Mouse (Mus musculus) left cerebral cortex, adult 11 months (tissue): ENCODE data around the gene Tnfsf13.
A peak's percentile ranks its signal among the peaks of the same experiment; 100 is the strongest.
"Not testable (repeated sequence)": the region's sequence is repeated elsewhere in the genome, so short reads cannot be mapped to it uniquely, and the experiment has no call there.

Experiments used
- DNase-seq: peaks from one replicate; pipeline ENCODE4 v3.0.0; 2022; ENCODE audit warnings: low spot score

Tnfsf13 gene

GRCm38 (mm10) chr11:69703814-69704612, 18.4 kb upstream of the Tnfsf13 start:
- DNase-seq: no peak

DNA sequence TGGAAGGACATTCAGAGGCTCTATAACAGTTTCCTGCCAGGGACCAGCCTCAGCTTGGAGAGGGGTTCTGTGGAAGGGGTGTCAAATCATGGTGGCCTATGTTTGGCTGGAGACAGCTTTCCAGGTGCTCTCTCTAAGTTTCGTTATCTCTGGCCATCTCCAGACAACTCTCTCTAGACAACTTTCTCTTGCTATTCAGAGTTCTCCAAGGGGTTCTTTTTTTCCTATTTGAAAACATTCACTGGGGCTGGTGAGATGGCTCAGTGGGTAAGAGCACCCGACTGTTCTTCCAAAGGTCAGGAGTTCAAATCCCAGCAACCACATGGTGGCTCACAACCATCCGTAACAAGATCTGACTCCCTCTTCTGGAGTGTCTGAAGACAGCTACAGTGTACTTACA, 17.8 kb upstream of the Tnfsf13 start:
- not testable (repeated sequence) for DNase-seq

DNA sequence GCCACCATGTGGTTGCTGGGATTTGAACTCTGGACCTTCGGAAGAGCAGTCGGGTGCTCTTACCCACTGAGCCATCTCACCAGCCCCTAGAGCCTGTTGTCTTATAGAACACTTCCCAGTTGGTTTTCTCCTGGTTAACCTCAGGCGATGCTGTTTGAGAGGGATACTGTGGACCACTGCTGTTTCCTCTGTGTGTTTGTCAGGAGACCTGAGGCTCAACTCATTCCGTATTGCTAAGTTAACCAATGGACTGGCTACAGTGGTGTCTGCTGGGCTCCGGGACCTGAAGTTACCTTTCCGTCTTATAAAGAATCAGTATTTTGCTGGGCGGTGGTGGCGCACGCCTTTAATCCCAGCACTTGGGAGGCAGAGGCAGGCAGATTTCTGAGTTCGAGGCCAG, 17.3 kb upstream of the Tnfsf13 start:
- DNase-seq: not testable (repeated sequence)

DNA sequence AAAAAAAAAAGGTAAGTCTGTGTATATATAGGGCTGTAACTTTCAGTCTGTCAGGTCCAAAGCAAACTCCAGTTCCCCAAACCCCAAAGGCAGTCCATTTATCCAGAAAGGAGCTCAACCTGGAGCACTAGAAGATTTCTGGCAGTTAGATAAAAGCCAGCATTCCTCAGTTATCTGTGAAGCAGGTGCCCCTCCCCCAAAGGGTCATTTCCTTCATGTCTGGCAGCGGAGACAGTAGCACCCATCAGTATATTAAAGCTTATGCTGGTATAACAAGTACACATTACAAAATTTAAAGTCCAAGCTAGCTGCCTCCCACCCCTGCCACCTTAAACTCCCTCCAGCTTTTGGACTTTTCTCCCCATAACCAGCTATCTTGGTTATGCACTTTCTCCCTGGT, 14.0 kb upstream of the Tnfsf13 start:
- no peak for DNase-seq

DNA sequence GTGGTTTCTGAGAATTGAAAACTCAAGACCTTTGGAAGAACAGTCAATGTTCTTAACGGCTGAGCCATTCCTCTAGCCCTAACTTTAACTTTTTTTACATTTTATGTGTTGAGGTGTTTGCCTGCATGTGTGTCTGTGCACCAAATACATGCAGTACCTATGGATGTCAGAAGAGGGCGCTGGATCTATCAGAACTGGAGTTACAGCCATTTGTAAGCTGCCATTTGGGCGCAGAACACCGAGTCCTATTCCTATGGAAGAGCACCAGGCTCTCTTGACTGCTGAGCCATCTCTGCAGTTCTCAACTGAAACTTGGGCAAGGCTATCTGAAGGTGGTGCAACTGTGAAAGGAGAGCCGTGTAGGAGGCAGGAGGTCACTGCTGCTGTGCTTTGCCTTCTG, 13.0 kb upstream of the Tnfsf13 start:
- DNase-seq: no peak

DNA sequence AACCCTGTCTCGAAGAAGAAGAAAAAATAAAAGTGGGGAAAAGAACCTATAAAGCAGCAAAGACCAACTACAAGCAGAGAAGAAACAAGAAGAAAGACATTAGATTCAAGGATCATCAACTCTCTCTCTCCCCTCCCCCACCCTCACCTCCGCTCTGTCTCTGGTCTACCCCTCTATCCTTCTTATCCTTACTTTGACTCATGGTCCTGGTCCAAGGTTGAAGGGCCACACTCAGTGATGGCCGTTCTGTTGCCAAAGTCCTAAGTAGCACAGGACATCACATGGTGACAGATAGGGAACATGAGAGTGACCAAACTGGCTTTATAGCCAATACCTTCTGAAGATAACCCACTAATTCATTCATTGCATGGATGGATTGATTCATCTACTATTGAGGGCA, 11.8 kb upstream of the Tnfsf13 start:
- no peak for DNase-seq

GRCm38 (mm10) chr11:69695361-69696181, 10.0 kb upstream of the Tnfsf13 start, which contains the start of the genes Tnfsf12 and Tnfsfm13:
Gene Tnfsf12 (minus strand): TSS chr11:69695849.
Gene Tnfsfm13 (minus strand): TSS chr11:69696098.
- DNase-seq: no peak

DNA sequence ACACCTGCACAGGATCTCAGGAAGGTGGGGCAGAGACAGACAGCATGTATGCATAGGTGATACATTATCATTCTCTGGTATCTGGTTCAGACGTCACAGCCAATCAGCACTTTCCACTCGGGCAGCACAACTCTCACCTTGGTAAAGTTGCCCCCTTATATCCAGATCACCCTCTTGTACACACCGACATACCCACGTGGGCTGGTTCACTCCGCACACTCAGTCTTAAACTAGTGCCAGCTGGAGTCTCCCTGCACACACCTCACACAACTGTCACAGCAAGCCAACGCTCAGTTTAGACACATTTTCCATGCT, 9.4 kb upstream of the Tnfsf13 start:
- no peak for DNase-seq

- DNase-seq: no peak
Observed at GRCm38 (mm10) chr11:69693421-69693965, 7.9 kb upstream of the Tnfsf13 start.

DNA sequence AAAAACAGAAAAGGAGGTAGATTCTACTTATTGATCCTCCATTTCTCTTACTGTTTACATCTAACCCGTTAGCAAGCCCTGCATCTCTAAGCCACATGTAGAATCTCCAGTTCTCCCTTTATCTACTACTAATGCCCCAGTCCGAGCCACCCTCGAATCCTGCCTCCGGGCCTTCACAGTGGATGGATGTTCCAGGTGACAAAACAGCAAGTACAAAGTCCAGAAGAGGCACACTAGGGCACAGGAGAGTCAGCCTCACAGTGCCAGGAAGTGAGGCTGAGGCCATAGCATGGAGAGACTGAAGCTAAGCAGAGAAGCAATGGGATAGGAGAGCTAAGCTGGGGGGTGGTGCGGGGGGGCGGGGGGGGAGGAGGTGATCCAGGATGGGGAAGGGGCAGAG, 7.3 kb upstream of the Tnfsf13 start:
- no peak for DNase-seq

DNA sequence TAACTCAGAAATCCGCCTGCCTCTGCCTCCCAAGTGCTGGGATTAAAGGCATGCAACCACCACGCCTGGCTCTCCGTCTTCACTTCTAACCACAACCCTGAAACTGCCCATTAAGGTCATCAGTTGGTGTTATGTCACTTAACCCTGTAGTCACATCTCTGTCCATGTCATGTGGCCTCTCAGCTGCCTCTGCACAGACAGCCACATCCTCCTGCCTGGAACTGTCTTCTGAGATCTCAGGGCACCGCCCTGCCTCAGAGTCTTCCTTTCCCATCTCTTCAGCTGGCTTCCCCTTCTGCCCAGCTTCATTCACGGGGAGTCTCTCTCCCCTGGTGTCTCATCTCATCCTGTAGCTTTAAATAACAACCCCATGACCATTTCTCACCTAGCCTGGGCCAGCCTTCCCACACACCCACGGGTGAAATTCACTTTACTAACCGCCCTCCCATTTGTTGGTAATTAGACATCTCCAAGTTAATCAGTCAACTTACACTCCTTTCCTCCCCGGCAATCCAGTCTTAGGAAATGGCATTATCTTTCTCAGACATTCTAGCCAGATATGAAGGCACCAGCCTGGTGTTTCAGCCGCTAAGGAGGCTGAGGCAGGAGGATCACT, 6.7 kb upstream of the Tnfsf13 start:
- no peak for DNase-seq

DNA sequence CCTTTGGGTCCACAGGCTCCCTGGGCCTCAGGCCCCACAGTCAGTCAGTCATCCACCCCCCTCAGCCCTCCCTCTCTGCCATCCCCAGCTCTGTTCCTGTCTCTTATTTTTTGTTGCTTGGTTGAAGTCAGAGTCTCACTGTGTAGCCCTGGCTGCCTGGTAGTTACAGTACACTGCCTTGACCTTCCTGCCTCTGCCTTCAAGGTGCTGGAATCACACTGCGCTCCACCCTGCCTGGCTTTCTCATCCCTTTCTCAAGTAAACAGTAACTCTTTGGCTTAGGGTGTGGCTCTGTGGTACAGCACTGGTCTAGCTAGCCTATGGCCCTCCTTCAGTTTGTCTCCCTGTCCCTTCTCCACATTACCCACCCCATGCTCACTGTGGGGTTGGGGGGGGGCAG, 4.3 kb upstream of the Tnfsf13 start:
- DNase-seq: no peak

- DNase-seq: no peak
Observed at GRCm38 (mm10) chr11:69687061-69687460, 1.5 kb upstream of the Tnfsf13 start.

DNA sequence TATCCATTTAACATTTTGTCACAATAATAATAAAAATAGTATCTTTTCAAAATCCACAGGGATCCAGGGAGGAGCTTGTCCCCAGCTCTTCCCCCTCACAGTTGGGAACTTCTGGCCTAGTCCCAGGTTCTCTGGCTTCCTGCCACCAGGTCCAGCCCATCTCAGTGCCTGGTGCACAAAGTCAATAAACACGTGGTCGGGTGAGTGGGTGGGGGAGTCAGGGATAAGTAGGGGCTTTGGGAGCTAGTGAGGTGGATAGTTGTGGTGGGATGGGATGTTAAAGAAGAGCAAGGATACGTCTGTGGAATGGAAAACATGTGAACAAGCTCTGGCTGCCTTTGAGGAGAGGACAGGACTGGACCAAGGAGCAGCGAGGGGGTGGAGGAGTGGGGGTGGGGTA, 793 bp upstream of the Tnfsf13 start:
- DNase-seq: no peak

DNA sequence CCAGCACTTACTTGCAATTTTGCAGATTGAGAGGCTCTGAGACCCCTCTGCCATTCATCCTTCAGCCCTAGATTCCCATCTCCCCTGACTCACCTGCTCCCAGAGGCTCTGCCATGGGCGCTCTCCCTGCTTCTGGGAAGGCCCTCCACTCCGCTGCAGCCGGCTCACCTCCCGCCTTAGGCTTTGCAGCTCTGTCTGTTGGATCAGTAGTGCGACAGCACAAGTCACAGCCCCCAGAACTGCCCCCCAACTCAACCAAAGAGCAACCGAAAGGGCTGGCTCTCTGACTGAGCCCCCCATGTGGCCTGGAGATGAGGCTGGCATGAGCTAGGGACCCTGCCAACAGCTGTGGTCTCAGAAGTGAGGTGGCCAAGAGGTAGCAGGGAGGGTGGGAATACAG, 648 bp downstream of the Tnfsf13 start:
- DNase-seq: no peak

GRCm38 (mm10) chr11:69684128-69684745, 1.3 kb downstream of the Tnfsf13 start:
- no peak for DNase-seq

- DNase-seq: no peak
Observed at GRCm38 (mm10) chr11:69683576-69683975, 2.0 kb downstream of the Tnfsf13 start.

- DNase-seq: peak; percentile 78
Observed at GRCm38 (mm10) chr11:69682840-69683533, 2.6 kb downstream of the Tnfsf13 start.

DNA sequence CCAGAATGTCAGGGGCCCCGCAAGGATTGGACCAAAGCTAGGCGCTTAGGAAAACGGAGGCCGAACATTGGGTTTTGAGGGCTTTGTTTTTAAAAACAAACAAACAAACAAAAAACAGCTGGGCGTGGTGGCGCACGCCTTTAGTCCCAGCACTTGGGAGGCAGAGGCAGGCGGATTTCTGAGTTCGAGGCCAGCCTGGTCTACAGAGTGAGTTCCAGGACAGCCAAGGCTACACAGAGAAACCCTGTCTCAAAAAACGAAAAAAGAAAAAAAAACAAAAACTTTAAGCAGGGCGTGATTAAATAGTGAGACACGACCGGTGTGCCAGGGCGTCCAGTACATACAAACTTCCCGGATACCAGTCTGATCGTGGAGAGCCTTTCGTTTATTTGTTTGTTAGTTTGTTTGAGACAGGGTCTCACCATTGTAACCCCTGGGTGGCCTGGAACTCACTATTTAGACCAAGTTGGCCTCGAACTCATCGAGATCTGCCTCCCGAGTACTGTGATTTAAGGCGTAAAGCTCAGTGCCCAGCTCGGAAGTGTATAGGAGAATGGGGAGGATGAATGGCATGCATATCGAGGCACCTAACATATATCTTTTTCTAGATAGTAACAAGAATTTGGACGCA, 3.3 kb downstream of the Tnfsf13 start:
- DNase-seq: no peak

DNA sequence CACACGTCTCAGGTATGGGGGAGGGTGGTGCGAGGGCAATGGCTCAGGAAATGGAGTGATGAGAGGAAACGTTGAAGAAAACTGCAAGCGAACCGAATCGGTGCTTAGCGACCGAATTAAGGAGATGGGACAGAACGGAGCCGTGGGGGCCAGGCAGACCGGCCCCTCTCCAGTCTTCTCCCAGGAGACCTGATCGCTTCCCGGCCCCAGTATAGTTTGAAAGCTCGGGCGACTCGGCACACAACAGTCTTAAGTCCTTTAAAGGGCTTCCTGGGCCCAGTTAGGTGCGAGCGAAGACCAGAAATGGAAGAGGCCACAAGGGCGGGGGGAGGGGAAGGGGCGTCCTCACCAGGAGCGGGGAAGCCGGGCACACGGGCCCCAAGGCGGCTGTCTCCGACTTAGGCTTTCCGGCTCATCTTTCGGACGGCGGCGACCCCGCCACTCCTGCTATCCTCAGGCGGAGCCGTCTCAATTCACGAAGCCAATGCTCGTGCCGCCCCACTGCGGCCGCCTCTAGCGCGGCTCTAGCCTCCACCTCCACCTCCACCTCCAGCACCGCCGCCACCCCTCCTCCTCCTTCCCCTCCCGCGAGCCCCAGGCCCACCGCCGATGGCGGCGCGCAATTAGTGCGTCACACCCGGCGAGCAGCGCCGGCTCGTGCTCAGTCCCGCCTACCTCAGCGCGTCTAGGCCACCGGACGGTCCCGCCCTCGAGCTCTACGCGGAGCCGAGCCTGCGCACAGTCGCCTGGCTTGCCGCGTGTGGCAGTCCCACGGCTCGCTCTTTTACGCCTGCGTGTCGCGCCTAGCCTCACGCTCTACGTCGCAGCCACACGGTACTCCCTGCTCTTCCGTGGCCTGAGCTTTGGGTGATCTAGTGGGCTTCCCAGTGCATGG, 4.0 kb downstream of the Tnfsf13 start, which contains the start of gene Senp3:
Senp3 (minus strand) TSS at position 771 of the 895 bp plus-strand sequence.
- peak; percentile 95 for DNase-seq
